Mouse (Mus musculus) ovary, adult 10 weeks (tissue): ENCODE data around the gene Gm10053. TPM values are rescaled to one million over a fixed set of nuclear protein-coding genes. Genes with fewer than 3 reads are reported as not detected.

ENCODE experiments used
- polyA plus RNA-seq: library from polyadenylated mRNA; stranded (reverse); fragments of 350-450 nt; fragmentation: Illumina TruSeq; extraction: RNeasy Lipid Tissue Mini Kit (QIAGEN cat#74804); gene quantifications from one replicate; pipeline ENCODE4 v1.2.3, GENCODE M21; 2014

Gm10053 gene
- polyA plus RNA-seq, result 225 TPM

DNA sequence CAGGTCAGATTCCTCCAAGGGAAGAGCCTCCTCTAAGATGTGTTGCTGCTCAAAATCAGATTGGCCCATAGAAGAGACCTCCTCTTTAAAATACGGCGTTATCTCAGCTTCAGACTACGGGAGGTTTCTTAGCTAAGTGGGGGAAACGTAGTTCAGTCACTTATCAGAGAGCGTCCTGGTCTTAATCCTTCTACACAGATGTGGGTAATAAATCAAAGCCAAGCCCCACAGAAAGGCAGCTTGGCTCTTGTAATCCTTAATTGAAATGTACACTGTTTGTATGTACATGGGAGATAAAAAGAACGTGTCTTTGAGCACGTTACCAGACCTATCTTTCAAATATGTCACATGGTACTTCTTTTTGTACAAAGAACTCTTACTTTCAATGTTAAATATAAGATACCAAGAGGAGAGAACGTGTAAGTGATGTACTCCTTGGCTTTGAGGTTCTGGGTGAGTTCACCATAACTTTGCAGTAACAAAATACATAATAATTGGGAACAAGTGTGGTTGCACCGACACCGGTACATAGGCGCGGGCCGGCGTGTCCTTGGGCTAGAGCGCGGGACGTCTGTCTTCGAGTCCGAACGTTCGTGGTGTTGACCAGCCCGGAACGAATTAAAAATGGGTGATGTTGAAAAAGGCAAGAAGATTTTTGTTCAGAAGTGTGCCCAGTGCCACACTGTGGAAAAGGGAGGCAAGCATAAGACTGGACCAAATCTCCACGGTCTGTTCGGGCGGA is at the start of gene Gm10053:
Gene Gm10053 (plus strand): TSS at position 558 of the 742 bp plus-strand sequence.

DNA sequence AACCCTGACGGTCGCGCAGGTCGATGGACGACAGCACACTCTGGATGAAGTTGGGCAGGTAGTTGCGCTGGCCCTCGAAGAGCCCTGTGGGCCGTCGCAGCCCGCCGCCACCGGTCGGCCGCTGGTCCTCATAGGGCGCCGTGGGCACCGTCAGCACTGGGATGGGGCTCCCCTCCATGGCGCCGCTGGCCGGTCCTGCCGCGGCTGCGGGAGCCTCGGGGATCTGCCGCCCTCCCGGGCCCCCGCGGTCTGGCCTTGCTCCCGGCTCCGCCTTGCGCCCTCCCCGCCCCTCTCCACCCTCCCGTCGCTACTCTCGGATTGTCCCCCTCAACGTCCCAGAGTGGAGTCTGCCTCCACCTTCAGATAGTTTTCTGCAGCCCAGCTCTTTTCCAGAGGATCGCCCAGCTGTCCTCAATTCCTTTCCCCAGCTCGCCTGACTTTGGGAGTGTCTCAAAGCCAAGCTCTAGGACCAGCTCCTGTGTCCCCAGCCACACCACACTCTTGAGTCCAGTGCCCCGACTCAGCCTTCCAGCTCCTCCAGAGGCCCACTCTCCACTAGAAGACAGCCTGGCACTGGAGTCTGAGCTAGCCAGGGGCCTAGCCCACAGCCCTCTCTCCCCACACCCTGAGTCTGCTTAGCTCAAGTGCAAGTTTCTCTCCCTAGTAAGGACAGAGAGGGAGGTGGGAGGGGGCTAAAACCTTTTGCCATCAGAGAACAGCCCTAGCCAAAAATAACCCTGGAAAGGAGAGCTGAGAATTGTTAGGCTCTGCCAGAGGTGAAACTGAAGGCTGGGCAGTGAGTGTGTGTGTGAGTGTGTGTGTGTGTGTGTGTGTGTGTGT is 13.7 kb upstream of the Gm10053 start, which contains the start of gene Pgm5:
Gene Pgm5 (minus strand): TSS at position 244 of the 840 bp plus-strand sequence.

DNA sequence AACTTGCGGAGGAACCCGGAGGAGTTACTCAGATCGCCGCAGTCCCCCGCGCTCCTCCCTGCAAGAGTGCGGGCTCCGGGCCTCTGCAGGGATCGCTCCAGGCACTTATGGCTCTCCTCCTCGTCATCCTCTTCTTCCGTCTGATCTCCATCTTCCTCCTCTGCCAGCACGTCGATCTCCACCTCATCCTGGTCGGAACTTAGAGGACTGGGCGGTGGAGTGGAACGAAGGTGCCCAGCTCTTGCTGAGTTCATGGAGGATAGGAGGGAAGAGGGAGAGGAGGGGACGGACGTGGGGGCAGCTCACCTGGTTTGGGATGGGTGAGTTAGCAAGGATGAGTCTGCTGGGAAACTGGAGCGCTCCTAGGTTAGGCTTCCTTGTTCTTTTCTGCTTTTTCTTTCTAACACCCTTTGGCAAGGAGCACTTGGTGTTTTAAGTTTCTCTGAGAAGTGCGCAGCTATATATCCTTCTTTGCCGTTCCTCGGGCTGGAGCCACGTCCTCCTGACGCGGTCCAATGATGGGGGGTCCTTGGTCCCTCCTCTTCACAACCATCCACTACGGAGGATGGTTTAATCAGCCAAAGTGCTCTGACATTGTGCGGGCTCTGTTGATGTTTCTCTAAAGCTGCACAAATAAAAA is 25.2 kb downstream of the Gm10053 start, which contains the start of gene Foxd4:
Gene Foxd4 (minus strand): TSS at position 617 of the 640 bp plus-strand sequence.

Other genes with a start within 250 kb of the Gm10053 start
- 0.11 TPM for gene Tmem252, start 201.7 kb upstream of the Gm10053 start, polyA plus RNA-seq
- gene Pgm5, start 13.8 kb upstream of the Gm10053 start, polyA plus RNA-seq, result 78.8 TPM
- gene Foxd4, start 25.5 kb downstream of the Gm10053 start, polyA plus RNA-seq, result not detected
- gene Cbwd1, start 85.9 kb downstream of the Gm10053 start, polyA plus RNA-seq, result 47.6 TPM
- gene Dock8, start 123.8 kb downstream of the Gm10053 start, polyA plus RNA-seq, result 13.7 TPM